Mouse (Mus musculus): ENCODE data around the gene Sfn. TPM values are rescaled to one million over a fixed set of nuclear protein-coding genes. Genes with fewer than 3 reads are reported as not detected.

Sfn gene
- total RNA-seq, 2 experiments from 2014 or later, result 2.9 to 3.7 TPM

GRCm38 (mm10) chr4:133584059-133584951 lies 17.7 kb downstream of the Sfn start, which contains the start of gene Gpn2:
TSS of gene Gpn2 (plus strand) at chr4:133584362.
- peak; percentile 92 for ATAC-seq (replicated peaks; ENCODE audit: poor library complexity)

- ATAC-seq (replicated peaks; ENCODE audit: poor library complexity), result no peak
Observed at GRCm38 (mm10) chr4:133583690-133584058, 18.3 kb downstream of the Sfn start.

- ATAC-seq (replicated peaks; ENCODE audit: poor library complexity), result no peak
Observed at GRCm38 (mm10) chr4:133577983-133578382, 24.0 kb downstream of the Sfn start.

- ATAC-seq (replicated peaks; ENCODE audit: poor library complexity), result no peak
Observed at GRCm38 (mm10) chr4:133574843-133575202, 27.1 kb downstream of the Sfn start.

DNA sequence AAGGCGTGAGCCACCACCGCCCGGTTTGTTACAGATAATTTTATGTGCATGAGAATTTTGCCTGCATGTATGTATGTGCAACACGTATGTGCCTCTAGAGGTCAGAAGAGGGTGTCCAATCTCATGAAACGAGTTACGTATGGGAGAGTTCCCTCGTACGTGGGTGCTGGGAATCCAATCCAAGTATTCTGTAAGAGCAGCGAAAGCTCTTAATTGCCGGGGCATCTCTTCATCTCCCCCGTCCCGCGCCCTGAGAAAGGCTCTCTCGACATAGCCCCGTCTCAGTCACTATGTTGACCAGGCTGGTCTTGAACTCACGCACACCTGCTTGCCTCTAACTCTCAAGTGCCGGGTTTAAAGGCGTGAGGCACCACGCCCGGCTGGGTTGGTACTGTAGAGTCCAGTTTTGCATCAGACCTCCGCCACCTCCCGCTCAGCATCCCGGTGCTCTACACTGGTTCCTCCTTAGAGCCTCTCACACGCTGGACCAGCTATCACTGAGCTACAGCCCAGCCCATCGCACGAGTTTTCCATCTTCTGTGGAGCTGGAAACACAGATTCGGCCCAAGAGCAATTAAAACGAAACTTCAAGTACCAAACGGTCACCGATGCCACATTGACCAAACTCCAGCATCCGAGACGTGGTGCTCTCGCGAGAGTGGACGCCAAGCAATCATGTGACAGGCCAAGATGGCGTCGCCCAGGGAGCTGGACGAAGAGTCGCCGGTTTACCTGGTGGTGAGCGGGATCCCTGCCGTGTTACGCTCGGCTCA lies 27.7 kb downstream of the Sfn start, which contains the start of gene Gpatch3:
Gene Gpatch3, plus strand, starts transcription at position 676 of the 773 bp plus-strand sequence.
- peak; percentile 94 for ATAC-seq (replicated peaks; ENCODE audit: poor library complexity)

DNA sequence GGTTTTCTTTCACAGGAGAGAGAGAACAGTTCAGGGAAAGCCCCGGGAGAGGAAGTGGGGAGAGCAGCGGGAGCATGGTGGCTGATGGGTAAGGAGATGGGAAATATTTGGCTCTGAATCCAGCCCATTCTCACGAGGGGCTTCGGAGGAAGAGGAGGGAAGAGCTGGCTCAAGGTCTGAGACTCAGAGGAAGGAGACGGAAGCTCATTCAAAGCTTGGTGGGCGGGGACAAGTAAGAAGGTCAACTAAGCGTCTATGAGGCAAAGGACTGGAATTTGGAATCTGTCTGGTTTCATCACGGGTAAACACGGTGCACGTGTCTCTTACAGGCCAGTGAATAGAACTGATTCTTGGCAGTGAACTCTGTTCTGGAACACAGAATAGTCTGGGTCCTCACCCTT lies 31.9 kb downstream of the Sfn start:
- ATAC-seq (replicated peaks; ENCODE audit: poor library complexity), result no peak

DNA sequence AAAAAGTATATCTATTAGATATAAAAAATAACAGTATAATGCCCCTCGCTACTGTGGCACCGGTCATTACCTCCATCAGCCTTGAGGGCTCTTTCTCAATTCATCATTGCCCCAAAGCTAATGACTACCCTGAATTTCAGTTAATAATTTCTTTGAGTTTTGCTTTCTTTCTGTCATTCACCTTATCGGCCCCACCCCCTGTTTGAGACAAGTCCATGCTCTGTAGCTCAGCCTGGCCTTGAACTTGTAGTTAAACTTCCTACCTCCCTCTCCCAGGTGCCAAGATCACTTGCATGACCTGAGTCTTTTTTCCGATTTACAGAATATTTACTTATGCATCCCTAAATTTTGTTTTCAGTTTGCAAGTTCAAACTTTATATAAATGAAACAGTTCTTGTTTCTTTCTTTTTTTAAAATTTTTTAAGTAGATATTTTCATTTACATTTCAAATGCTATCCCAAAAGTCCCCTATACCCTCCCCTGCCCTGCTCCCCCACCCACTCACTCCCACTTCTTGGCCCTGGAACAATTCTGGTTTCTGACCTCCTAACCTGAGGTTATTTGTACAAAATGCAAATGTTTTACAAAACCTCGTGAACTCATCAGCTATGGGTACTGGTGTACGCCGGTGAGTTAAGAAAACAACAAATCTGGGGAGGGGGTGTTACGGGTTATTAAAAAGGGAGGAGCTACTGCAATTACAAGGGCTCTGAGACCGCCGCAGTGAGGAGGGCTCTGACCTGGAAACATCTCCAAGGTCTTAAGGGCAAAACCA lies 32.5 kb downstream of the Sfn start:
- ATAC-seq (replicated peaks; ENCODE audit: poor library complexity), result no peak

- no peak for ATAC-seq (replicated peaks; ENCODE audit: poor library complexity)
Observed at GRCm38 (mm10) chr4:133567251-133567650, 34.7 kb downstream of the Sfn start.

DNA sequence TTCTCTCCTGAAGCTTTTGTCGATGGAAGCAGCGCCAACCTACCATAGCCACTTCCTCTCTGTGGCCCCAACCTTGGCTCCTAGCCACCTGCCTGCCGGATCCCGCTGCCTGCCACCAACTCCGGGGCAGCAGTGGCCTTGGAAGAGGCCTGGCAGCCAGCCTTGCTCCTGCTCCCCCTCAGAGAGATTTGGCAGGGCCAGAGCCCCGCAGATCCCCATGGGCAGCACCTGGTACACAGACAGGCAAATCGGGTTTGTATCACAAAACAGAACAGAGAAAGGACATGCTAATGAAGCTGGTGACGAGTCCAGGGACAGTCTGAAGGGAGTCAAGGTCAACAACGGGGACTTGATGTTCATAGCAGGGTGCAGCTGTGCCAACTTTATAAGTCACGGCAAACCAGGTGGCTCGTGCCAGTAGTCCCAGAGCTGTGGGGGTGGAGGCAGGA lies 38.8 kb downstream of the Sfn start:
- peak; percentile 68 for ATAC-seq (replicated peaks; ENCODE audit: poor library complexity)

GRCm38 (mm10) chr4:133561622-133562021 lies 40.3 kb downstream of the Sfn start:
- no peak for ATAC-seq (replicated peaks; ENCODE audit: poor library complexity)

DNA sequence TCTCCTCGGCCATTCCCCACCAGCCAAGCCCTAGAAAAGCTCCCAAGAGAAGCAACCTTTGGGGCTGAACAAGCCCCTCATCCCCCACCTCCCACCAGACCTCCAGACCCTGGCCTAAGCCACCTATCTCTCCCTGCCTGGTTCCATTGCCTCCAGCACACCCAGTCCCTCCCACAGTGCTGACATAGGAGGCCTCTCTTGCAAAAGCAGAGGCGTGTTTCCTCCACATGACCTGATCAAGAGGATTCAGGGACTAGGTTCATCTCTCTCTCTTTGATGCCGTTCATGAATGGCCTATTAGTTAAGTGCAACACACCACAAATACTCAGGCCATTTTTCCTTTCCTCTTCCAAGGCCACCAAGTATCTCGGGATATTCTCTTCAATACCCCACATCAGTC lies 42.1 kb downstream of the Sfn start:
- no peak for ATAC-seq (replicated peaks; ENCODE audit: poor library complexity)

- ATAC-seq (replicated peaks; ENCODE audit: poor library complexity), result no peak
Observed at GRCm38 (mm10) chr4:133557041-133557717, 44.8 kb downstream of the Sfn start.

DNA sequence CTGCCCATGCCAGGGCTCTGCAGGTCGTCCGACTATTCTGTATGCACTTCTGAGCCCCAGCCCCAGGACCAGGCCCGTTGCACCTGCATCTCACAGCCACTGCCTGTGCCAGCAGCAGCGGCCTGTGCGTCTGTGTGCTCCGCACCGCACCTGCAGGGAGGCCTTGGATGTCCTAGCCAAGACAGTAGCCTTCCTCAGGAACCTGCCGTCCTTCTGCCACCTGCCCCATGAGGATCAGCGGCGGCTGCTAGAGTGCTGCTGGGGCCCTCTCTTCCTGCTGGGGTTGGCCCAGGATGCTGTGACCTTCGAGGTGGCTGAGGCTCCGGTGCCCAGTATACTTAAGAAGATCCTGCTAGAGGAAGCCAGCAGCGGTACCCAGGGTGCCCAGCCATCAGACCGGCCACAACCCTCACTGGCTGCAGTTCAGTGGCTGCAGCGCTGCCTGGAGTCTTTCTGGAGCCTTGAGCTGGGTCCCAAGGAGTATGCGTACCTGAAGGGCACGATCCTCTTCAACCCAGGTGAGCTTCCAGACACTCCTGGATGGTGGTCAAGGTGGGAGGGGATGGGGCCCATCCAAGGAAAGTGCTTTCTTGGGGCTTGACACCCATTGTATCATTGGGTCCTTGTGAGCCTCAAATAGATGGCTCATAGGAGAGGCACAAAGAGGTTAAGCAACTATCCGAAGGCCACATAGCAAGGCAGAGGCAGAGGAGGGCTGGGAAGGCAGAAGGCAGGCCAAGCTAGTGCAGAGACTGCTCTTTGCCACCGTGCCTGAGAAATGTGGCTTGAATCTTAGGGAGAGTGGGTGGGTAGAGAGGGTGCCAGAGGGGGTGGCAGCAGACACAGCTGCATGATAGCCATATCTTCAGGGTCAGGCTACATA lies 48.3 kb downstream of the Sfn start:
- no peak; the same call in 1 of the 2 replicates for ATAC-seq (replicated peaks; ENCODE audit: poor library complexity)

DNA sequence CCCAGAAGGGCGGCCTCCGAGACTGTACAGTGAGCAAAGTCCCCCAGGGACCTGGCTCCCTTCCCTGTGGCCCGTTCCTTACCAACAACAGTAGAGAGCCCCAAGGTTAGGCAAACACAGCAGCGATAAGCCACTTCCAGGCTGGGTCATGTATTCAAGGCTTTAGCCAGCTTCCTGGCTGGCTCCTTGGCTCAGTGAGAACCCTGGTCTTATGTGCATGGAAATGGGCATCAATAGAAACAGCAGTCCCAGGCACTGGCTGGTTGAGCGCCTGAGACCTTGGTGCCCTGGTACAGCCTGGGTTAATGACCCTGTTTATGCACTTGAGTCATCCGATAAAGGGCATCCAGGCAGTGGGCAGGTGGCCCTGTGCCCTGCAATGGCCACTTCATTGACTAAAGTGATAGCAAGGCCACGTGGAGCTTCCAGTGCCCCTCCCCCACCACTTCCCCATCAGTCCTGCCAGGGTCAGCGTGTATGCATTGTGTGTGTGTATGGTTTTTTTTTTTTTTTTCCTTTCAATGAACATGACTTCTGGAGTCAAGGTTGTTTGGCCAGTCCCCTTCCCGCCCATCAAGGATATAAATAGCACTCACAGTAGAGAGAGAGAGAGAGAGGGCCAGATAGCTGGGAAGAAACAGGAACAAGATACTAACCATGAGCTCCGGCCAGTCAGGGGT lies 49.1 kb downstream of the Sfn start, which contains the start of gene Nr0b2:
Gene Nr0b2, plus strand, starts transcription at position 609 of the 680 bp plus-strand sequence.
- ATAC-seq (replicated peaks; ENCODE audit: poor library complexity), result peak; percentile 81

DNA sequence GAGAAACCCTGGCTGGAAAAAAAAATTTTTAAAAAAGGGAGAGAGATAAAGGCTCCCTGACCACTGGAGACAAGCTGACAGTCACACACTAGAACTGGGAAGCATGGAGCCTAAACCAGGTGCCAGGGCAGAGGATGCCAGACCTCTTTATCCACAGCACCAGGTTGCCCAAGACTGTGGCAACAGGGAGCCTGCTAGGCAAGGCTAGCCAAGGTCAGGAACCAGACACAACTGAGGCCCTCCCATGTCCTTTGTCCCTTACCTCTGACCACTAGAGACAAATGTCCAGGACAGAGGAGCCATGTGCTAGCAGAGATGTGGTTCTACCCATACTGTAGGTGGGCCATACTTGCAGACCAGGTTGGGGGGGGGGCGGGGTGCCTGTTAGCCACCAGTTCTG lies 49.9 kb downstream of the Sfn start:
- no peak for ATAC-seq (replicated peaks; ENCODE audit: poor library complexity)
